Mouse (Mus musculus) hindlimb bud, embryonic 11.5 days (tissue): ENCODE measurements around the gene Sept14.
"Not testable (repeated sequence)": the region's sequence is repeated elsewhere in the genome, so short reads cannot be mapped to it uniquely, and the experiment has no call there.

Experiments
- DNase-seq: peaks from one replicate; pipeline ENCODE4 v3.0.0-alpha.2; 2012; ENCODE audit warnings: low read depth, low spot score; ENCODE audit errors: extremely low spot score

Sept14 gene

GRCm38 (mm10) chr5:129708412-129708811 lies at the start of gene Sept14:
Gene Sept14, minus strand, starts transcription at chr5:129708512.
- DNase-seq: no peak

GRCm38 (mm10) chr5:129756886-129757285 lies 48.6 kb upstream of the Sept14 start:
- no peak for DNase-seq

DNA sequence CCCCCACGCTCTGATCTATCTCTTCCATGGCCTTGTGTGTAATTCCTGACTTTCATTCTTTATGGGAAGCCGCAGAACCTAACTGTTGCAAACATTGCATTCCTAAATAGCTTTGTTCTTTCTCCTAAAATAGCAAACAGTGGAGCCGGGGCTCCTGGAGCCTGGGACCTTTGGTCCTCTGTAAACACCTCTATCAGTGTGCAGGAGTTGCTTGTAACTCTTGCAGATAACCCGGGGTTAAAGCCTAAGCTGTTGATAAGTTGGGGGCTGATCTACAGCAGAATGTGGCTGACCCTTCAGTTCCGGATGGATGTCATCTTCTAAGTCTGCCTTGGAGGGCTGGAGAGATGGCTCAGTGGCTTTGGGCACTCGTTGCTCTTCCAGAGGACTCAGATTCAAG lies 35.7 kb upstream of the Sept14 start:
- DNase-seq: no peak

DNA sequence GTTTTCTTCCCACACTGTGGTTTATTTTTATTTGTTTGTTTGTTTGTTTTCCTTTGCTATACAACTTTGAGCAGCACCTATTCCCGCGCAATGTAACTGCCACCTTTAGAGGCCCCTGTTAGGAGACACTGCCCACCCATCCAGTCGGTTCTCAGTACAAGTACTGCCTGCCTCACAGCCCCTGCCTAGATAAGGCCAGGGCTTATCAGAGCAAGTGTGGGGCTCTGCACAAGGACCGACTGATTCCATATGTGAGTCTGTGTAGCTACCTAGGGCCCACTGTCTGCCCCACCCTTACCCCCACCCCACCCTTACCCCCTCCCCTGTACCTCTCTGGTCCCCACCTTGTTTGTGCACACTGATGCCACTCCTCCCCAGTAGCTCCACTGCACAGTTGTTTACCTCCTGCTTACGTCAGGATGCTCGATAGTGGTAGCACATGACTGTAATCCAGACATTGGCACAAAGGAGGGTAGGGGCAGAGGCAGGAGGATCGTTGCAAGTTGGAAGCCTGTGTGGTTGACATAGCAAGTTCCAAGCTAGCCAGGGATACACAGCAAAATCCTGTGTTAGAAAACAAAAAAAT lies 34.7 kb upstream of the Sept14 start:
- no peak for DNase-seq

- DNase-seq: no peak
Observed at GRCm38 (mm10) chr5:129740976-129741375, 32.7 kb upstream of the Sept14 start.

DNA sequence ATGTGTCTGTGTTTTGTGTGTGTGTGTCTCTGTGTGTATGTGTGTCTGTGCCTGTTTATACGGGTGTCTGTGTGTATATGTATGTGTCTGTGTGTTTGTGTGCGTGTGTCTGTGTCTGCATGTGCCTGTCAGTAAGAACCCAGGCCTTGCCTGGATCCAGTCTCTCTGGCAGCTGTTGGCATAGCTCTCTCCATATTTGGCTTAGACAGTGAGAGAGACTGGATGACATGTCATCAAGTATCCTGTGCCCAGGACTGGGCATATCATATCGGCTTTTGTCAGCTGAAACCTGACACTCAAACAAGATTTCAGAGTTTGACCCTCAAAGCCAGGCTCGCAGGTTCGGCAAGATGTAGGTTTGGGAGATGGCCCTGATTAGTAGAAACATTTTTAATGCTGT lies 22.7 kb upstream of the Sept14 start:
- no peak for DNase-seq

- no peak for DNase-seq
Observed at GRCm38 (mm10) chr5:129730344-129730743, 22.0 kb upstream of the Sept14 start.

GRCm38 (mm10) chr5:129729286-129729685 lies 21.0 kb upstream of the Sept14 start:
- no peak for DNase-seq

- DNase-seq: no peak
Observed at GRCm38 (mm10) chr5:129726784-129727183, 18.5 kb upstream of the Sept14 start.

- DNase-seq: no peak
Observed at GRCm38 (mm10) chr5:129725774-129726392, 17.6 kb upstream of the Sept14 start.

GRCm38 (mm10) chr5:129724834-129725773 lies 16.8 kb upstream of the Sept14 start, which contains the start of gene Nipsnap2:
Gene Nipsnap2, plus strand, starts transcription at chr5:129725063.
- peak; percentile 73 for DNase-seq

DNA sequence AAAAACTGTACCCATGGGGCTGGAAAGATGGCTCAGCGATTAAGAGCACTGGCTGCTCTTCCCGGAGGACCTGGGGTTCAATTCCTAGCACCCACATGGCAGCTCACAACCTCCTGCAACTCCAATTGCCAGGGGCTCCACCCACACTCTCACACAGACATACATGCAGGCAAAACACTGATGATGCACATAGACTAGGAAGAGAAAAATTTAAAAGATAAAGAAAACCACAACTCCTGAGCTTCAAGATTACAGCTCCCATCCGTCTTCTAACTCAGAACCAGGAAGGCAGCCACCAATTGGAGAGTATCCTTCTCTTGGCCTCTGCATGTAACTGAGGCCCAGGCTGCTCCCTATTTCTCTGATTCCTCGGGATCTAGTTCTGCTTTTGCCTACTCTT lies 16.0 kb upstream of the Sept14 start:
- DNase-seq: no peak

- no peak for DNase-seq
Observed at GRCm38 (mm10) chr5:129720176-129720575, 11.9 kb upstream of the Sept14 start.

- DNase-seq: no peak
Observed at GRCm38 (mm10) chr5:129717016-129717415, 8.7 kb upstream of the Sept14 start.

GRCm38 (mm10) chr5:129715326-129715861 lies 7.1 kb upstream of the Sept14 start, which contains the start of gene Mrps17:
Gene Mrps17, plus strand, starts transcription at chr5:129715497.
- DNase-seq: peak; percentile 73

GRCm38 (mm10) chr5:129703368-129703767 lies 4.9 kb downstream of the Sept14 start:
- DNase-seq: no peak

- no peak for DNase-seq
Observed at GRCm38 (mm10) chr5:129701706-129702105, 6.6 kb downstream of the Sept14 start.

GRCm38 (mm10) chr5:129700506-129700905 lies 7.8 kb downstream of the Sept14 start:
- no peak for DNase-seq

- no peak for DNase-seq
Observed at GRCm38 (mm10) chr5:129690528-129690927, 17.8 kb downstream of the Sept14 start.

GRCm38 (mm10) chr5:129687621-129688020 lies 20.7 kb downstream of the Sept14 start:
- DNase-seq: no peak

- DNase-seq: not testable (repeated sequence)
Observed at GRCm38 (mm10) chr5:129685141-129685540, 23.2 kb downstream of the Sept14 start.
